Mouse (Mus musculus): ENCODE results near the gene Gapdh. TPM values are rescaled to one million over a fixed set of nuclear protein-coding genes. Genes with fewer than 3 reads are reported as not detected.

The Gapdh gene
- total and polyA plus RNA-seq, 3 experiments = 3,109 to 30,061 (median 10,890) TPM

DNA sequence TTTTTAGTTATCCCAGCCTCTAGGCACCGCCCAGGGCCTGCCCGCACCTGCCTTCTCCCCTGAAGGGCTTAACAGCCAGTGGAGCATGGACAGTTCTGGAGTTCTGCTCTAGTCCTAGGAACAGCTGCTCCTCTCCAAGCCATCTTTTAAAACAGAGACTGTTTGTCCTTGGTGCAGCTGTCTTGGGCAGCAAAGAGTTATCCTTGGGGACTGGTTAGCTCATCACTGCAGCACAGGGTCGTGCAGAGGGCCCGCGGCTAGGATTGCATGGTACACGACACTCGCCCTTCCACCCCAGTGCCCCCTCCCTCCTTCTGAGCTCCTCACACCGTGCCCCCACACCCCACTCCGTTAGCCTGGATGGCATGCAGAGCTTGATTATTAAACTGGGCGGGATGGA, 18.9 kb downstream of the Gapdh start:
- no peaks in the 10 kb centered on the region for H3K9me3 ChIP-seq (replicated peaks)
- peak overlapping the region; percentile 87; the same call in 1 of the 2 replicates for H3K4me3 ChIP-seq (ENCODE audit: low read depth, low read length)
- TF ChIP-seq CTCF (IDR thresholded peaks at IDR 0.05; ENCODE audit: low read depth, low read length) = no peak
- ATAC-seq (ENCODE audit: extremely low read depth, insufficient number of reproducible peaks, low FRiP score, poor library complexity, severe bottlenecking) (no peak), DNase-seq (ENCODE audit: low spot score) (no peak)
- H3K27me3 ChIP-seq (ENCODE audit: insufficient read depth, low read length) = no peaks in the 10 kb centered on the region
- H3K4me1 ChIP-seq (ENCODE audit: insufficient read depth, low read depth, low read length) = peaks cover 85% of the 10 kb centered on the region
- H3K36me3 ChIP-seq (replicated peaks) = peaks cover 87% of the 10 kb centered on the region

DNA sequence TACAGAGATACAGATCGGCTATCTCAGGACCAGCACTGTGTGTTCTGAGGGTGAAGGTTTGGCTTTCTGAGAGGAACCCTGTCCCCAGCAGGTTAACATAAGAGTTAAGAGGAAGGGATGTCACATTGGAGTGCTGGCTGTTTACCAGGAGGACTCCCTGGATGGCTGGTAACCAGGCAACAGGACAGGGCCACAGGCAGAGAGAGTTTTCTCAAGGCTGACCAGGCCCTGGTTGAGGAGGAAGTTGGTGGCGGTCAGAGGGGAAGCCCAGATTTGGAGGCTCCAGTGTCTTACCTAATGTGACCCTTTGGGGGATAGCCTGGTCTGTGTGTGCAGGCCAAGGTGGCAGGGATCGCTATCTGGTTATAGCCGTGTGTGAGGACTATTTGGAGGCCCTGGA, 19.5 kb downstream of the Gapdh start:
- no peak for TF ChIP-seq GATA2 (IDR thresholded peaks at IDR 0.05; ENCODE audit: borderline replicate concordance, low read depth, low read length)
- TF ChIP-seq TAL1 (conservative IDR thresholded peaks at IDR 0.05; ENCODE audit: low read depth, low read length) = no peak
- no peak for TF ChIP-seq POLR2AphosphoS5 (IDR thresholded peaks at IDR 0.05; ENCODE audit: insufficient replicate concordance, low read depth, low read length)
- TF ChIP-seq CTCF (IDR thresholded peaks at IDR 0.05; ENCODE audit: low read depth, low read length) = no peak
- TF ChIP-seq GATA1 (IDR thresholded peaks at IDR 0.05; ENCODE audit: borderline replicate concordance, low read length) = no peak
- no peak for DNase-seq (ENCODE audit: low spot score)
- Histone ChIP-seq H3K4me1 (ENCODE audit: insufficient read depth, low read depth, low read length) (peaks cover 83% of the 10 kb centered on the region), H3K4me3 (ENCODE audit: low read depth, low read length) (peak overlapping the region; percentile 87; the same call in 1 of the 2 replicates), H3K9me3 (replicated peaks) (no peaks in the 10 kb centered on the region), H3K36me3 (replicated peaks) (peaks cover 89% of the 10 kb centered on the region), H3K27me3 (ENCODE audit: insufficient read depth, low read length) (no peaks in the 10 kb centered on the region)
- 0 out of 2 replicates have a peak, but pooled peaks have one; percentile 19 for ATAC-seq (ENCODE audit: extremely low read depth, insufficient number of reproducible peaks, low FRiP score, poor library complexity, severe bottlenecking)

DNA sequence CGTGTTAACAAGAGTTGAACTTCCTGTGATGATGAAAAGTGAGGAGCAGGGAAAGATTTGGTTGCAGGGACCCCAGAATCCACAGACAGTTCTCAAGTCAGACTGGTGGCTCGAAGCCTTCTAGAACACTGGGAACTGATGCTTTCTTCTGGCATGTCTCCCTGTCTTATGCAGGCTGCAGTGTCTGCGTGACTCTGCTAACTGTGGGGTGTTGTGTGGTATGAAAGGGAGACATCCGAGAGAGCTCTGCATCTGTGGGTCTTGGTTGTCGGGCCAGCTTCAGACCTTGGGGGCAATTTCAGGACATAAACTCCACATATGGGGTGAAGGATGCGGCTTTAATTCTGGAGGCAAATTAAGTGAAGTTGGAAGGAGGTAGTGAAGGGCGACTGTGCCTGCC, 20.1 kb downstream of the Gapdh start:
- peaks cover 89% of the 10 kb centered on the region for H3K36me3 ChIP-seq (replicated peaks)

DNA sequence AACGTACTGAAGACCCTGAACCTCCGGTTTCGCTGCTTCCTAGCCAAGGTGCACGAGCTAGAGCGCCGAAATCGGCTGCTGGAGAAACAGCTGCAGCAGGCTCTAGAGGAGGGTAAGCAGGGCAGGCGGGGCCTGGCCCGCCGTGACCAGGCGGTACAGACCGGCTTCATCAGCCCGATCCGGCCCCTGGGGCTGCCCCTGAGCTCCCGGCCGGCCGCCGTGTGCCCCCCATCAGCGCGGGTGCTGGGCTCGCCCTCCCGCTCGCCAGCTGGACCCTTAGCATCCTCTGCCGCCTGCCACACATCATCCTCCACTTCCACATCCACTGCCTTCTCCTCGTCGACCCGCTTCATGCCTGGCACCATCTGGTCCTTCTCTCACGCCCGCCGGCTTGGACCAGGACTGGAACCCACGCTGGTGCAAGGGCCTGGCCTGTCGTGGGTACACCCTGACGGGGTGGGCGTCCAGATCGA, 20.8 kb downstream of the Gapdh start:
- ATAC-seq (ENCODE audit: extremely low read depth, insufficient number of reproducible peaks, low FRiP score, poor library complexity, severe bottlenecking) = no peak
- H3K27me3 ChIP-seq (ENCODE audit: insufficient read depth, low read length) = no peaks in the 10 kb centered on the region
- TF ChIP-seq GATA2 (IDR thresholded peaks at IDR 0.05; ENCODE audit: borderline replicate concordance, low read depth, low read length) = no peak
- TF ChIP-seq POLR2AphosphoS5 (IDR thresholded peaks at IDR 0.05; ENCODE audit: insufficient replicate concordance, low read depth, low read length) = no peak
- TF ChIP-seq GATA1 (IDR thresholded peaks at IDR 0.05; ENCODE audit: borderline replicate concordance, low read length) = no peak
- TF ChIP-seq CTCF (IDR thresholded peaks at IDR 0.05; ENCODE audit: low read depth, low read length) = no peak
- no peak for TF ChIP-seq TAL1 (conservative IDR thresholded peaks at IDR 0.05; ENCODE audit: low read depth, low read length)
- DNase-seq (ENCODE audit: low spot score) = no peak
- H3K36me3 ChIP-seq (replicated peaks) = peaks cover 89% of the 10 kb centered on the region
- peak overlapping the region; percentile 87 for H3K4me3 ChIP-seq (ENCODE audit: low read depth, low read length)
- peaks cover 86% of the 10 kb centered on the region for H3K4me1 ChIP-seq (ENCODE audit: insufficient read depth, low read depth, low read length)
- no peaks in the 10 kb centered on the region for H3K9me3 ChIP-seq (replicated peaks)

More for the DNA sequence above, 20.1 kb downstream of the Gapdh start:
- H3K27me3 ChIP-seq (ENCODE audit: insufficient read depth, low read length) = no peaks in the 10 kb centered on the region
- H3K9me3 ChIP-seq (replicated peaks) = no peaks in the 10 kb centered on the region
- H3K4me3 ChIP-seq (ENCODE audit: low read depth, low read length) = peak overlapping the region; percentile 87; the same call in 1 of the 2 replicates
- TF ChIP-seq GATA2 (IDR thresholded peaks at IDR 0.05; ENCODE audit: borderline replicate concordance, low read depth, low read length) (no peak), TAL1 (conservative IDR thresholded peaks at IDR 0.05; ENCODE audit: low read depth, low read length) (no peak), POLR2AphosphoS5 (IDR thresholded peaks at IDR 0.05; ENCODE audit: insufficient replicate concordance, low read depth, low read length) (no peak), GATA1 (IDR thresholded peaks at IDR 0.05; ENCODE audit: borderline replicate concordance, low read length) (no peak), CTCF (IDR thresholded peaks at IDR 0.05; ENCODE audit: low read depth, low read length) (no peak)
- DNase-seq (ENCODE audit: low spot score) = no peak
- peaks cover 84% of the 10 kb centered on the region for H3K4me1 ChIP-seq (ENCODE audit: insufficient read depth, low read depth, low read length)
- no peak for ATAC-seq (ENCODE audit: extremely low read depth, insufficient number of reproducible peaks, low FRiP score, poor library complexity, severe bottlenecking)

DNA sequence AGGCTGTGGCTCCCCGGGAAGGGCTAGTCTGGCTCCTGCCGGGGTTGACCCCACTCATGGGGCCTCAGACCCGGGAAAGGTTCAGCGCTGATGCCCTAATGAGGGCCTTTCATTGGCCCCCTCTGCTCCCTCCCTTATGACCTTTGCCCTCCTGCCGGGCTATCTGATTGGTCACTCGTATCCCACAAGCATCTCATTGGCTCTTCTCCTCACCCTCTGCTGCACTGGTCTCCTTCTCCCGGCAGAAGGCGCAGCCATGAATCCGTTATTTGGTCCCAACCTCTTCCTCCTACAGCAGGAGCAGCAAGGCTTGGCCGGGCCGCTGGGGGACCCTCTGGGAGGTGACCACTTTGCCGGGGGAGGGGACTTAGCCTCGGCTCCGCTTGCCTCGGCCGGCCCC, 21.3 kb downstream of the Gapdh start, which contains the start of gene Iffo1:
Gene Iffo1, plus strand, starts transcription at position 241 of the 400 bp plus-strand sequence.
- peaks cover 89% of the 10 kb centered on the region for H3K4me1 ChIP-seq (ENCODE audit: insufficient read depth, low read depth, low read length)
- TF ChIP-seq TAL1 (conservative IDR thresholded peaks at IDR 0.05; ENCODE audit: low read depth, low read length) (no peak), POLR2AphosphoS5 (IDR thresholded peaks at IDR 0.05; ENCODE audit: insufficient replicate concordance, low read depth, low read length) (no peak), GATA1 (IDR thresholded peaks at IDR 0.05; ENCODE audit: borderline replicate concordance, low read length) (no peak), CTCF (IDR thresholded peaks at IDR 0.05; ENCODE audit: low read depth, low read length) (no peak), GATA2 (IDR thresholded peaks at IDR 0.05; ENCODE audit: borderline replicate concordance, low read depth, low read length) (no peak)
- H3K27me3 ChIP-seq (ENCODE audit: insufficient read depth, low read length) = no peaks in the 10 kb centered on the region
- ATAC-seq (ENCODE audit: extremely low read depth, insufficient number of reproducible peaks, low FRiP score, poor library complexity, severe bottlenecking) = peak; percentile 95
- H3K36me3 ChIP-seq (replicated peaks) = peaks cover 90% of the 10 kb centered on the region
- H3K9me3 ChIP-seq (replicated peaks) = no peaks in the 10 kb centered on the region
- peak within 1 kb of the TSS; percentile 87 for H3K4me3 ChIP-seq (ENCODE audit: low read depth, low read length)
- DNase-seq (ENCODE audit: low spot score) = peak; percentile 99

DNA sequence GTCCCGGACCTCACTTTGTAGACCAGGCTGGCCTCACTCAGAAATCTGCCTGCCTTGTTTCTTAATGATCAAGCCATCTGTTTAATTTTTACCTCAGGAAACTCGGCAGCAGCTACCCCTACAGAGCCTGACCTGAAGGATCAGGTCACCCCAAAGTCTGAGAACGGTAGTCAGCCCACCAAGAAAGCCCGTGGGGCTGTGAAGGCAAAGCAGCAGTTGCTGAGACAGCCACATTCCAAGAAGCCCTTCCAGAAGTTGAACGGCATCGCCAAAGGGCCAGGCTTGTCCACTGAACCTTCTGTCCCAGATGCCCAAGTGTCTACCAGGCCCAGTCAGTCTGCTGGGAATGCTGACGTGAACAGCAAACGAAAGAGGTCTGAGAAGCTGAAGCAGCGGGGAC, 22.4 kb downstream of the Gapdh start:
- no peak for ATAC-seq (ENCODE audit: extremely low read depth, insufficient number of reproducible peaks, low FRiP score, poor library complexity, severe bottlenecking)
- peaks cover 90% of the 10 kb centered on the region for H3K4me1 ChIP-seq (ENCODE audit: insufficient read depth, low read depth, low read length)
- no peaks in the 10 kb centered on the region for H3K27me3 ChIP-seq (ENCODE audit: insufficient read depth, low read length)
- peaks cover 91% of the 10 kb centered on the region for H3K36me3 ChIP-seq (replicated peaks)
- TF ChIP-seq GATA1 (IDR thresholded peaks at IDR 0.05; ENCODE audit: borderline replicate concordance, low read length) (no peak), GATA2 (IDR thresholded peaks at IDR 0.05; ENCODE audit: borderline replicate concordance, low read depth, low read length) (no peak), POLR2AphosphoS5 (IDR thresholded peaks at IDR 0.05; ENCODE audit: insufficient replicate concordance, low read depth, low read length) (no peak), TAL1 (conservative IDR thresholded peaks at IDR 0.05; ENCODE audit: low read depth, low read length) (no peak), CTCF (IDR thresholded peaks at IDR 0.05; ENCODE audit: low read depth, low read length) (no peak)
- H3K9me3 ChIP-seq (replicated peaks) = no peaks in the 10 kb centered on the region
- H3K4me3 ChIP-seq (ENCODE audit: low read depth, low read length) = peak overlapping the region; percentile 16; the same call in 1 of the 2 replicates
- no peak for DNase-seq (ENCODE audit: low spot score)
